Mouse (Mus musculus) stomach, adult 2 months (tissue): ENCODE data around the gene Asmt. TPM values are rescaled to one million over a fixed set of nuclear protein-coding genes. Genes with fewer than 3 reads are reported as not detected.

Experiments used
- polyA plus RNA-seq: library from polyadenylated mRNA; depleted of rRNA; stranded (reverse); fragments of >200 nt; gene quantifications from 2 replicates; pipeline ENCODE4 v1.2.3, GENCODE M21; 2012; rRNA removed

Gene Asmt
- polyA plus RNA-seq, result not detected in 2 replicates

GRCm38 (mm10) chrX:170672594-170673092, at the start of gene Asmt:
TSS of gene Asmt (plus strand) at chrX:170672644.

